Comparison of ENCODE assay signal across 10 mouse cellular contexts in the genomic region with DNA sequence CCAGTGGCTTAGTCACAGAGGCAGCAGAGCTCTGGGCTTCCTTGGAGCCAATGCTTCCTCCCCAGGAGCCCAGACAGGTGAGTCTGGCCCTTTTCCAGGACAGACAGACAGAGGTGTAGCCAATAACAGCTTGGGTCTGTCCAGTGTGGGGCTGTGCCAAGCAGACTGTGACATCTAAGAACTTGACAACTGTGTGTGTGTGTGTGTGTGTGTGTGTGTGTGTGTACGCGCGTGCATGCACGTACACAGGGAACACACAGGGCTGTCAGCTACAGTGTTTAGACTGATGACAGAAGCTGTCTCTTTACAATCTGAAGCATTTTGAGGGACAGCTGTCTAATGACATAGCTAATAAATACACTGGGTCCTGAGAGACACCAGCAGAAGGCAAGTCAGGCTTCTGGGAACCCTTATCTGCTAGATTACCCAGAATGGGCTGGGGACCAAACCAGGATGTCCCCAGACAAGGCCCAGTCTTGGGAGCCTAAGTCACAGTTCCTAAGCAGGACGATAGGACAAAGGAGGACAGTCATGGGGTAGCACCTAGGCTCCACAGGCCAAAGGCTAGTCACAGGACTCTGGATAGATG. TPM values are rescaled to one million over a fixed set of nuclear protein-coding genes. Genes with fewer than 3 reads are reported as not detected.
DNase-seq lines count a peak whose midpoint lies in the region; ATAC-seq and TF ChIP-seq lines count a peak whose summit lies in the region.
"Had no signal": no experiment of that assay in that cellular context is flagged by ENCODE, and none has a peak within 500 bp of the region (broad histone marks: within the 10 kb centered on the region; RNA-seq: fewer than 3 reads in every experiment).

No protein-coding gene starts in this region.

- no peak overlapping the region for H3K4me3 ChIP-seq in layer of hippocampus, adult 2 months
- H3K4me3 ChIP-seq in forebrain, embryonic 11.5 days (ENCODE audit: low read depth, low read length) = no peak overlapping the region
- no peak overlapping the region for H3K4me3 ChIP-seq in stomach, embryonic 14.5 days (ENCODE audit: low read depth, low read length)

- DNase-seq in layer of hippocampus, adult 2 months (ENCODE audit: low spot score in 2 of 2) = no peak
- DNase-seq in layer of hippocampus, postnatal 36 days = no peak
- DNase-seq in forebrain, embryonic 11.5 days (ENCODE audit: low spot score) = no peak
- DNase-seq in liver = peak; percentile 79
- no peak for DNase-seq in adrenal gland, postnatal 10 days
- DNase-seq in thymus, postnatal 25 days = no peak
- DNase-seq: cerebellum, adult 18-20 months; heart, postnatal 4 days had no signal

- ATAC-seq in forebrain, embryonic 11.5 days (replicated peaks; ENCODE audit: low FRiP score) = no peak
- ATAC-seq in stomach, embryonic 14.5 days (ENCODE audit: insufficient number of reproducible peaks, insufficient read depth, low FRiP score, low read depth) = no peak
- ATAC-seq in activated CD4-positive, CD25-positive, alpha-beta regulatory T cell, adult 4 months = no peak

- no peaks in the 10 kb centered on the region for H3K27me3 ChIP-seq in forebrain, embryonic 11.5 days (ENCODE audit: control insufficient read depth, insufficient read depth, low read length)
- H3K27me3 ChIP-seq in stomach, embryonic 14.5 days (ENCODE audit: control insufficient read depth, insufficient read depth, low read length) = no peaks in the 10 kb centered on the region

- H3K9me3 ChIP-seq in forebrain, embryonic 11.5 days (ENCODE audit: control insufficient read depth, low read length) = no peaks in the 10 kb centered on the region
- H3K9me3 ChIP-seq in stomach, embryonic 14.5 days (ENCODE audit: control insufficient read depth, low read depth, low read length) = no peaks in the 10 kb centered on the region

- no peak for TF ChIP-seq CTCF in layer of hippocampus, adult 2 months (conservative IDR thresholded peaks at IDR 0.05)

- no peak overlapping the region for H3K4me2 ChIP-seq in forebrain, embryonic 11.5 days (ENCODE audit: low read depth, low read length, severe bottlenecking)
- peak overlapping the region; percentile 14; the same call in 1 of the 2 replicates for H3K4me2 ChIP-seq in stomach, embryonic 14.5 days (replicated peaks; ENCODE audit: low read depth, low read length)

- peaks cover 4% of the 10 kb centered on the region; the same call in 1 of the 2 replicates for H3K4me1 ChIP-seq in forebrain, embryonic 11.5 days (replicated peaks; ENCODE audit: control insufficient read depth, insufficient read depth, low read length)
- H3K4me1 ChIP-seq in stomach, embryonic 14.5 days (ENCODE audit: control insufficient read depth, insufficient read depth, low read length) = peaks cover 24% of the 10 kb centered on the region

- H3K36me3 ChIP-seq in forebrain, embryonic 11.5 days (ENCODE audit: control insufficient read depth, insufficient read depth, low read length) = no peaks in the 10 kb centered on the region
- no peaks in the 10 kb centered on the region for H3K36me3 ChIP-seq in stomach, embryonic 14.5 days (ENCODE audit: control insufficient read depth, insufficient read depth, low read length)

- WGBS in forebrain, embryonic 11.5 days = 89% methylated on average over 5 of the region's 5 CpGs
- 81% methylated on average over 5 of the region's 5 CpGs for WGBS in stomach, embryonic 14.5 days

- H3K27ac ChIP-seq in layer of hippocampus, adult 2 months = peak overlapping the region; percentile 39; the same call in 1 of the 2 replicates
- 0 out of 2 replicates have a peak overlapping the region, but pooled peaks have one; percentile 12 for H3K27ac ChIP-seq in forebrain, embryonic 11.5 days (ENCODE audit: low read depth, low read length)
- H3K27ac ChIP-seq in stomach, embryonic 14.5 days (ENCODE audit: low read length) = peak overlapping the region; percentile 90

- H3K9ac ChIP-seq in forebrain, embryonic 11.5 days (ENCODE audit: low read length) = no peak overlapping the region
- no peak overlapping the region for H3K9ac ChIP-seq in stomach, embryonic 14.5 days (replicated peaks; ENCODE audit: low read depth, low read length)

RNA-seq across cellular contexts. Expression of a gene that starts 42.9 kb away (rescaled TPM):
- total RNA-seq in layer of hippocampus, adult 2 months (2021) = 10 to 100 TPM; 14.0 to 16.0 TPM
- 10 to 100 TPM; 12.6 to 12.7 TPM for total RNA-seq in layer of hippocampus, postnatal 36 days (2021)
- polyA plus RNA-seq in forebrain, embryonic 11.5 days (2014; fragmentation: Nextera tagmentation; extraction: Ambion mirVana) = 0.63 and 0.72 TPM in 2 replicates
- polyA plus RNA-seq in stomach, embryonic 14.5 days (2014; fragmentation: Nextera tagmentation; extraction: Ambion mirVana) = 0.65 and 0.77 TPM in 2 replicates
- polyA plus RNA-seq in activated CD4-positive, CD25-positive, alpha-beta regulatory T cell, adult 4 months (2017; shearing (Covaris generic)) = not detected
- total RNA-seq in adrenal gland, postnatal 10 days (2021) = 1 to 10 TPM; 7.2 to 8.7 TPM

Comparison
In these comparisons a context has a peak if more than half of its experiments do, and no peak if none do; other contexts are left out.
1. H3K27ac ChIP-seq: peak in every context shown above with its lines; median percentile 90 in stomach, embryonic 14.5 days; 39 in layer of hippocampus, adult 2 months; 12 in forebrain, embryonic 11.5 days.